Mouse (Mus musculus) heart, adult 2 months (tissue): ENCODE data around the gene Ccdc88b. TPM values are rescaled to one million over a fixed set of nuclear protein-coding genes. Genes with fewer than 3 reads are reported as not detected.
A peak's percentile ranks its signal among the peaks of the same experiment; 100 is the strongest.

ENCODE experiments used
- DNase-seq, 2 experiments: peaks; one replicate each; pipeline ENCODE4 v3.0.0; 2021
- H3K27ac ChIP-seq: fragments of 200-600 bp; 2 replicates; pipeline ENCODE4 v1.8.1; 2022
- H3K27me3 ChIP-seq: fragments of 200-500 bp; 2 replicates; pipeline ENCODE4 v1.6.1; 2012; ENCODE audit warnings: mild to moderate bottlenecking, low read length, inconsistent platforms, mixed read lengths; ENCODE audit not compliant: control insufficient read depth, insufficient read depth
- H3K36me3 ChIP-seq: fragments of 200-500 bp; 2 replicates; pipeline ENCODE4 v1.6.1; 2012; ENCODE audit warnings: low read length, inconsistent platforms; ENCODE audit not compliant: control insufficient read depth, insufficient read depth
- H3K4me1 ChIP-seq: fragments of 200-500 bp; 2 replicates; pipeline ENCODE4 v1.6.1; 2011; ENCODE audit warnings: low read length; ENCODE audit not compliant: control insufficient read depth, insufficient read depth
- H3K4me3 ChIP-seq: fragments of 200-600 bp; 2 replicates; pipeline ENCODE4 v1.8.1; 2022
- H3K79me2 ChIP-seq: fragments of 200-500 bp; replicated peaks from 2 replicates; pipeline ENCODE4 v1.6.1; 2012; ENCODE audit warnings: mild to moderate bottlenecking, inconsistent platforms, low read length, moderate library complexity, mixed read lengths; ENCODE audit not compliant: control insufficient read depth, insufficient read depth
- H3K9ac ChIP-seq: fragments of 200-500 bp; 2 replicates; pipeline ENCODE4 v1.6.1; 2012; ENCODE audit warnings: low read depth, mild to moderate bottlenecking, control low read depth, inconsistent platforms, low read length, mixed read lengths
- CTCF ChIP-seq: fragments of 200-600 bp; IDR thresholded peaks from 2 replicates; pipeline ENCODE4 v1.8.1; 2022; ENCODE audit warnings: antibody characterized with exemption, mild to moderate bottlenecking, moderate library complexity
- EP300 ChIP-seq: fragments of 200-500 bp; IDR thresholded peaks from 2 replicates; pipeline ENCODE4 v1.6.1; 2011; ENCODE audit warnings: low read depth, low read length, control low read depth; ENCODE audit not compliant: insufficient read depth
- POLR2A ChIP-seq: fragments of 200-500 bp; IDR thresholded peaks from 2 replicates; pipeline ENCODE4 v1.6.1; 2011; ENCODE audit warnings: mild to moderate bottlenecking, low read depth, low read length, control low read depth; ENCODE audit not compliant: insufficient read depth
- WGBS: fragments of 180-500 bp; shearing (Covaris S2); methylation state at CpG from one replicate; pipeline ENCODE4 v1.1.7; 2018; 5-methylcytosine and 5-hydroxymethylcytosine counted together
- intact Hi-C: fragments of 180-260 bp; cut with DNase I; formaldehyde crosslinking; loops from one replicate; pipeline ENCODE4 v1.15.1; 2025
- polyA plus RNA-seq: library from polyadenylated mRNA; depleted of rRNA; stranded (reverse); fragments of >200 nt; gene quantifications from 2 replicates; pipeline ENCODE4 v1.2.3, GENCODE M21; 2012
- total RNA-seq, 2 experiments: library from RNA; stranded (reverse); gene quantifications; 2 replicates each; pipeline ENCODE4 v1.2.3; 2021

The Ccdc88b gene
- total and polyA plus RNA-seq, 3 experiments: 0.86 to 1.8 (median 1.0) TPM

DNA sequence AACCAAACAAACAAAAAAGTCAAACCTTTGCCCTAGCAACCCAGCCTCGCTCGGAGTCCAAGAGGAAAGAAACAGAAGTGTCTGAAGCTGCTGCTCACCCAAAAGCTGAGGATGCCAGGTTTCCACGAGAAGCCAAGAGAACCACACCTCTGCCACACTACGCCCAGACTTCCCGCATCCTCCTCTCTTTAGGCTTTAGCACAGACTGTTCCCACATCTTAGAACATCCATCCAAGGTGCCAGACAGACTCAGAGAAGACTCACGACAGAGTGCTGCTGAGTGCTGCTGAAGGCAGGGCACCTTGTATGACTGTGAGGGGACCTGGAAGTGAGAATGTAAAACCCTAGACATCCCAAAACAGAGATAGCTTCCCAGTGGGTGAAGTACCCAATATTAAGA lies 17.8 kb upstream of the Ccdc88b start:
- intact Hi-C loops: no loop called here
- H3K27me3 ChIP-seq: no peaks in the 10 kb centered on the region
- no peaks in the 10 kb centered on the region for H3K79me2 ChIP-seq
- H3K4me3 ChIP-seq: no peak overlapping the region
- TF ChIP-seq CTCF: no peak
- no peak for TF ChIP-seq EP300
- no peak for TF ChIP-seq POLR2A
- H3K9ac ChIP-seq: no peak overlapping the region
- WGBS: 88% methylated on average over 6 of the region's 6 CpGs
- peaks cover 6% of the 10 kb centered on the region for H3K4me1 ChIP-seq
- no peak for DNase-seq
- H3K36me3 ChIP-seq: no peaks in the 10 kb centered on the region
- no peak overlapping the region for H3K27ac ChIP-seq

DNA sequence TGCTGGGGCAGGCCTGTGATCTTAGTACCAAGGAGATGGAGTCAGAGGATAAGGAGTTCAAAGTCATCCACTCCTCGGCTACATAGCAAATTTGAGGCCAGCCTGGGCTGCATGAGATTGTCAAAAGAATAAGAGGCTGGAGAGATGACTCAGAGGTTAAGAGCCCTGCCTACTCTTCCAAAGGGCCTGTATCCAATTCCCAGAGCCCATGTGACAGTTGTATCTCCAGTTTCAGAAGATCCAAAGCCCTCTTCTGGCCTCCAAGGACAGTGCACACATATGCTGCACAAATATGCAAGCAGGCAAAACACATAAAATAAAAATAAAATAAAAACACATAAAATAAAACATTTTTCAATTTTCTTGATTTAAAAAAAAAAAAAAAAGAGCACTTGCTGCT lies 16.2 kb upstream of the Ccdc88b start:
- H3K4me3 ChIP-seq: no peak overlapping the region
- no peaks in the 10 kb centered on the region for H3K36me3 ChIP-seq
- no peaks in the 10 kb centered on the region for H3K79me2 ChIP-seq
- no peak for DNase-seq
- peaks cover 6% of the 10 kb centered on the region for H3K4me1 ChIP-seq
- no peaks in the 10 kb centered on the region for H3K27me3 ChIP-seq
- no peak overlapping the region for H3K27ac ChIP-seq
- intact Hi-C loops: no loop called here
- WGBS: 90% methylated on average over 1 of the region's 1 CpGs
- TF ChIP-seq CTCF (no peak), EP300 (no peak), POLR2A (no peak)
- H3K9ac ChIP-seq: no peak overlapping the region

DNA sequence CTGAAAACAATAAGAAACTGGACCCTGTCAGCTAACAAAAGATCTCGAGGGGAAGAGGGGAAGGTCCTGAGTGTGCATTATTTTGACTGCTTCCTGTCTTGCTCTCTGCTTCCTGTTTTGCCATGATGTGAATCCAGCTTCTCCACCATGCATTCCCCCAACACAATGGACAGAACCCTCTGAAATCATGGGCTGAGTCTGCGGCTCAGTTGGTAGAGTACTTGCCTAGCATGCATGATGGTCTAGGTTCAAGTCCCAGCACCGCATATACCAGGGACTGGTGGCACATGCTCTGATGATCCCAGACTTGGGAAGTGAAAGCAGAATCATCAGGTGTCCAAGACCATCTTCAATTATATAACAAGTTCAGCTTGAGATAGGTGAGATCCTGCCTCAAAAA lies 14.7 kb upstream of the Ccdc88b start:
- H3K4me3 ChIP-seq: no peak overlapping the region
- no peaks in the 10 kb centered on the region for H3K79me2 ChIP-seq
- H3K27me3 ChIP-seq: no peaks in the 10 kb centered on the region
- TF ChIP-seq EP300: no peak
- no peak for TF ChIP-seq POLR2A
- TF ChIP-seq CTCF: no peak
- H3K4me1 ChIP-seq: peaks cover 6% of the 10 kb centered on the region
- no peak overlapping the region for H3K9ac ChIP-seq
- 53% methylated on average over 3 of the region's 3 CpGs for WGBS
- intact Hi-C loops: no loop called here
- no peak overlapping the region for H3K27ac ChIP-seq
- no peaks in the 10 kb centered on the region for H3K36me3 ChIP-seq
- no peak for DNase-seq

DNA sequence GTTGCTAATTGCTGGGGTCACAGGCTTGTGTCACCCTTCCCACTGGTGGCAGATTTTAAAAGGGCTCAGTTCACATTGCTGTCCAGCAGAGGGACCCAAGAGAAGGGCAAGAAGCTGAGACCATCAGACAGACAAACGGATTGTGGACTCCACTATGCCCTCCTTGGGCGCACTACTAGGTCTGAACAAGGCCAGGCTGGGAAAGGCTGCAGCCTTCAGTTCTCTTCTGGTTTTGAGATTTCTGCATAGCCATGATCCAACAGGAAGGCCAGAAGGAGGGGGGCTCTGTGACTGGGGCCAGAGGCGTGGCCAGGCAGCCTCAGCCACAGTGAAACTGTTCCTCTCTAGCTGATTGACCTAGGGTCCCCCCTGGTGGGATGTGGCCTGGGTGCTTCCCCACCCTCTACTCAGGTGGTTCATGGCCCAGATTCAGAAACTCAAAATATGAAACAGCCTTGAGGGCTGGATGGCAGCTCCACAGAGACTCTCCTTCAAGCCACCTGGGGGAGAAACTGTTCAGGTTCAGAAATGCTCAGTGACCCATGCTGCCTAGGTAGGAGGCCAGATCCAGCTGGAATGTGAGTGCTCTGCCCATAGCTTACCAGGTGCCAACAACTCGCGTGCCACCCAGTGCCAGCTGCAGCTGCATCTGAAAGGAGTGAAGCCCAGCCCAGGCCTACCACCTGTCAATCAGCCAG lies 13.7 kb upstream of the Ccdc88b start:
- Histone ChIP-seq H3K4me3 (no peak overlapping the region), H3K4me1 (peaks cover 6% of the 10 kb centered on the region), H3K27ac (no peak overlapping the region), H3K9ac (no peak overlapping the region), H3K27me3 (no peaks in the 10 kb centered on the region), H3K79me2 (no peaks in the 10 kb centered on the region), H3K36me3 (no peaks in the 10 kb centered on the region)
- peak in 1 of 2 experiments; percentile 36 for DNase-seq
- TF ChIP-seq CTCF (peak; percentile 65), EP300 (no peak)
- 59% methylated on average over 5 of the region's 5 CpGs for WGBS
- intact Hi-C loops: no loop called here

DNA sequence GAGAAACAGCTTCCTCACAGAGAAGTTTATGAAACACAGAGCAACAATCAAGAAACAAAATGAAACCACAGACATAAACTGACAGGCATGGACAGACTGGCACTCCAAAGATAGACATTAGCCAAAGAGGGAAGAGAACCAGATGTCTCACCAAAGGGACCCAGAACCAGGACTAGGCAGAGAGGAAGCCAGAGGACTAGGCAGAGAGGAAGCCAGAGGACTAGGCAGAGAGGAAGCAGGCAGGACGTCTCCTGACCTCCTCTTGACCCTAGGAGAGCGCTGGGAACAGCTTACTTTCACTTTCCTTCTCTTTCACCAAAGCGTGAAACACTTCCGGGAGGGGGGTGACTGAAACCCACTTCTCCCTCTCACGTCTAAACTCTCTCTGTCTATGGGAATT lies 11.3 kb upstream of the Ccdc88b start:
- no peak for TF ChIP-seq CTCF
- peak; percentile 52; the same call in 1 of the 2 replicates for TF ChIP-seq POLR2A
- Histone ChIP-seq H3K4me3 (peak overlapping the region; percentile 46), H3K36me3 (no peaks in the 10 kb centered on the region), H3K27me3 (no peaks in the 10 kb centered on the region), H3K9ac (peak overlapping the region; percentile 43), H3K27ac (peak overlapping the region; percentile 73), H3K79me2 (no peaks in the 10 kb centered on the region), H3K4me1 (peaks cover 6% of the 10 kb centered on the region)
- 3% methylated on average over 5 of the region's 5 CpGs for WGBS
- DNase-seq: peak; percentile 61 to 79
- intact Hi-C loops: loop anchor here (5.0 kb wide), 1 partner anchor 382 kb away; no protein-coding TSS in a partner anchor

DNA sequence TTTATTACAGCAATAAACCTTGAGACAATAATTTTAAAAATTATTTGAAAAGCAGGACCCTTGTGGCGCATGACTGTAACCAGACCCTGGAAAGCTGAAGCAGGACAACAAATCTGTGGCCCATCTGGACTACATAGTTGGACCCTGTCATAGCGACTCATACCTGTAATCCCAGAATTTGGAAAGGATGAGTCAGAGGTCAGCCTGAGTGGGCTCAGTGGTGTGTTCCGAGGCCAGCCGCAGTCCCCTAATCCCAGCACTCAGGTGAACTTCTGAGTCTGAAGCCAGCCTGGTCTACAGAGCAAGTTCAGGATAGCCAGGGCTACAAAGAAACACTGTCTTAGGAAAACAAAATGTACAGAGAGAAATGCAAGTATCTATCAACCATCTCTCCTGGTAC lies 3.4 kb upstream of the Ccdc88b start:
- H3K4me1 ChIP-seq: no peaks in the 10 kb centered on the region
- H3K27me3 ChIP-seq: no peaks in the 10 kb centered on the region
- no peaks in the 10 kb centered on the region for H3K36me3 ChIP-seq
- no peak for DNase-seq
- TF ChIP-seq POLR2A: no peak
- TF ChIP-seq EP300: no peak
- TF ChIP-seq CTCF: no peak
- H3K27ac ChIP-seq: no peak overlapping the region
- WGBS: 94% methylated on average over 4 of the region's 4 CpGs
- H3K9ac ChIP-seq: no peak overlapping the region
- H3K4me3 ChIP-seq: no peak overlapping the region
- intact Hi-C loops: no loop called here
- no peaks in the 10 kb centered on the region for H3K79me2 ChIP-seq
